Mouse (Mus musculus) megakaryocyte, embryonic 14.5 days (primary cell): ENCODE measurements around the gene Rsph10b. TPM values are rescaled to one million over a fixed set of nuclear protein-coding genes. Genes with fewer than 3 reads are reported as not detected.

Experiments
- H3K27me3 ChIP-seq: replicated peaks from 2 replicates; pipeline ENCODE3; 2012; ENCODE audit warnings: inconsistent platforms
- H3K36me3 ChIP-seq: replicated peaks from 2 replicates; pipeline ENCODE3; 2012; ENCODE audit warnings: low read length, inconsistent platforms, mixed read lengths
- H3K4me1 ChIP-seq: 2 replicates; pipeline ENCODE4 v1.6.1; 2012; ENCODE audit warnings: inconsistent platforms
- H3K4me3 ChIP-seq: replicated peaks from 2 replicates; pipeline ENCODE3; 2012; ENCODE audit warnings: moderate library complexity, mild to moderate bottlenecking, inconsistent platforms
- H3K9me3 ChIP-seq: 2 replicates; pipeline ENCODE4 v1.6.1; 2012; ENCODE audit warnings: inconsistent platforms
- FLI1 ChIP-seq: IDR thresholded peaks from 2 replicates; pipeline ENCODE4 v1.6.1; 2012; ENCODE audit warnings: low read length, inconsistent platforms, mixed read lengths
- GATA1 ChIP-seq: IDR thresholded peaks from 3 replicates; pipeline ENCODE4 v1.6.1; 2012; ENCODE audit warnings: mixed read lengths, low read length, inconsistent platforms, borderline replicate concordance
- polyA plus RNA-seq: library from polyadenylated mRNA; stranded (reverse); fragments of >175 nt; gene quantifications from 2 replicates; pipeline ENCODE4 v1.2.3, GENCODE M21; 2012; ENCODE audit warnings: low replicate concordance; ENCODE audit not compliant: insufficient read depth

The Rsph10b gene
- not detected in 2 replicates for polyA plus RNA-seq

DNA sequence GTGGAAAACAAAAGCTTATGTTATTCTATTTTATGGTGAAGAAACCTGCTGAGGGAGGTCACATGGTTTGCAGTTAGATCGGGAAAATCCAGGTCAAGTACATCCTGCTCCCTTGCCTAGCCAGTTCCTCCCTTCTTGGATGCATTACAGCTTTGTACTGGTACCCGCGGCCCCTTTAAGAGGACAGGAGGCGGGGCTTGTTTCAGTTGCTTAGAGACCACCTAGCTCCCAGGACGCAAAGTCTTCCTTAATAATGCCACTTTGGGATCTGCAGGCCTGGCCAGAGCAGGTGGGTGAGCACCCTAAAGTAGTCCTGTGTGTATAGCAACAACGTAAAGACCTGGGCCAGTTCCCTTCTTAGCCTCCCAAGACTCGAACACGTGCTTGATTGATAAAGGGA is at the start of gene Rsph10b:
Gene Rsph10b (plus strand): TSS at position 205 of the 400 bp plus-strand sequence.
- Histone ChIP-seq H3K36me3 (peaks cover 55% of the 10 kb centered on the region), H3K4me3 (no peak within 1 kb of the TSS), H3K9me3 (no peaks in the 10 kb centered on the region), H3K27me3 (no peaks in the 10 kb centered on the region), H3K4me1 (no peaks in the 10 kb centered on the region)
- no peak for TF ChIP-seq FLI1
- no peak for TF ChIP-seq GATA1

DNA sequence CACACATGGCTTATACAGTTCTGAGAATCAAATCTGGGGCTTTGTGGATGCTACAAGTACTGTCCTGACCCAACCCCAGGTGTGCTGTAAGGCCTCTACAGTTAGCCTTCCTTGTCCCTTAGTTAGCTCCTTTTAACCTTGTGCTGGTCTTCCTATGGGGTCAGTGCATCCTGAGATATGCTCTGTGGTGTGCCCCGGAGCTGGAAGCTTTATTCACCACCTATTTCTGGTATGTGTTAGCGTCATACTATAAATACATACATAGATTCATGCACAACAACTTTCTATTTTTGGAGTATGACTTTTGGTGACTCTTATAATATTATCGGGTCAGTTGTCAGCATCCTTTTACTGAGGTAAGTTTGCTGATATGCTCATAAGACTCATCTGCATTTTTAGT is 47.6 kb upstream of the Rsph10b start:
- Histone ChIP-seq H3K4me3 (no peak overlapping the region), H3K27me3 (no peaks in the 10 kb centered on the region), H3K4me1 (peaks cover 3% of the 10 kb centered on the region; the same call in 1 of the 2 replicates), H3K36me3 (peaks cover 100% of the 10 kb centered on the region), H3K9me3 (peaks cover 17% of the 10 kb centered on the region; the same call in 1 of the 2 replicates)
- TF ChIP-seq FLI1 = no peak
- no peak for TF ChIP-seq GATA1

DNA sequence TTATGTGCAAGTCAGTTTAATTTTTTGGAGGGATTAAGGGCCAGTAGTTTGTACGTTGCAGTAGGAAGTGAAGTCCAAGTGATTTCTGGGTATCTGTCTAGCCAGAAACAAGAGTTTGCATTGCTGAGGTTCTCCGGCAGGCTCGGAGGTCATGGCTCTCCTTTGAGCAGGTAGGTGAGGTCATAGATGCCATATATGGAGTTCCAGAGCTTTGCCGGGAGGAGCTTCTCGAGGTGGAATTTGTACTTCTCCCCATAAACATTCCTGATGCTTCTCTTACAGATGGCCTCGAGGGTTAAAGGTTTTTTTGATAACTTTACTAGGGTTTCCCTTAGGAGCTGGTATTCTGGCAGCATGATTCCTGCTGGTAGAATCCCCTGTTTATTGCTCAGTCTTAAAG is 42.1 kb upstream of the Rsph10b start:
- Histone ChIP-seq H3K36me3 (peaks cover 95% of the 10 kb centered on the region), H3K4me1 (peaks cover 22% of the 10 kb centered on the region), H3K27me3 (no peaks in the 10 kb centered on the region), H3K9me3 (peaks cover 4% of the 10 kb centered on the region; the same call in 1 of the 2 replicates), H3K4me3 (no peak overlapping the region)
- TF ChIP-seq GATA1 (no peak), FLI1 (no peak)

DNA sequence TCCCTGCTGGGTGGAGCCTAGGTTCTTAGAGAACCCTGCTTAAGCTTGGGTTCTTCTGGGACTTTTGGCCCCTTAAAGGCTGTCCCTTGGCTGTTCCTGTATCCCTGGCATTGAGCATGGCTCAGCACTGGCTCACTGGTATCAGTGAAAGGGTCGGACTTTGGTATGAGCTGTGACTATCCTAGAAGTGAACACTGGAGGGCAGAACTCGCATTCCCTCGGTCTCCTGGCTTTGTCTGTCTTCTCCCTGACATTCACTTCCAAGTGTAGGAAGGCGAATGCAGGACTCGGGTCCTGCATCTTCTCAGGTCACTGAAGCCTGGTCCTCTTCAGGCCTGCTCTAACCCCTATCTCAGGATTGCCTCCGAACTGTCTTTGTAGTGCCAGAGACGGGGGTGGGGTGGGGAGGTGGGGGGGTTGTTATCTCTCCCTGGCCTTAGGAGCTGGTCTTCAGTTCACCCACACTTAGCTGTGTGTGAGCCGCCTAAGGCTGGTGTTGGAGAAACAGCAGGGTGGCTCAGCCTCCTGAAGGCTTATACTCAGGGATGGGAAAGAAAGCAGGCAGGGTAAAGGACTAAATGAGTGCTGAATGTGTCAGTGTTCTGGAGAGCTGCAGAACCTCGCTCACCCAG is 40.5 kb upstream of the Rsph10b start:
- Histone ChIP-seq H3K4me1 (peaks cover 22% of the 10 kb centered on the region), H3K36me3 (peaks cover 95% of the 10 kb centered on the region)
- TF ChIP-seq GATA1 = no peak
- no peak for TF ChIP-seq FLI1

DNA sequence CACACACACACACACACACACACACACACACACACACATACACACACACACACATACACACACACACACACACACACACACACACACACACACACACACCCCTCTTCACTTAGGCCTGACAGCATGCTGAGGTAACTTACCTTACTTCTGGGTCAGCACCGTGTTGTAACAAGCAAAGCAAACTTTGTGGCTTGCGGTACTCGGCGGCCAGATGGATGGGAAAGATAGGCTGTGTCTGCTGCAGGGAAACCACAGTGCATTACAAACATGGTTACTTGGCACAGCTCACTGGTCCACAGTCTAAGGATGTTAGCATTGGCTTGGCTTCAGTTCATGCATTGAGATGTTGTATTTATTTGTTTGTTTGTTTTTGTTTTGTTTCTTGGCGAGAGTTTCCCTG is 39.4 kb upstream of the Rsph10b start:
- H3K36me3 ChIP-seq = peaks cover 95% of the 10 kb centered on the region
- TF ChIP-seq FLI1 (no peak), GATA1 (peak; percentile 77; the same call in 2 of the 3 replicates)
- no peaks in the 10 kb centered on the region for H3K9me3 ChIP-seq
- H3K4me3 ChIP-seq = peak overlapping the region; percentile 11
- H3K27me3 ChIP-seq = no peaks in the 10 kb centered on the region
- H3K4me1 ChIP-seq = peaks cover 22% of the 10 kb centered on the region

More for the DNA sequence above, 40.5 kb upstream of the Rsph10b start:
- Histone ChIP-seq H3K27me3 (no peaks in the 10 kb centered on the region), H3K4me3 (no peak overlapping the region), H3K9me3 (no peaks in the 10 kb centered on the region)

DNA sequence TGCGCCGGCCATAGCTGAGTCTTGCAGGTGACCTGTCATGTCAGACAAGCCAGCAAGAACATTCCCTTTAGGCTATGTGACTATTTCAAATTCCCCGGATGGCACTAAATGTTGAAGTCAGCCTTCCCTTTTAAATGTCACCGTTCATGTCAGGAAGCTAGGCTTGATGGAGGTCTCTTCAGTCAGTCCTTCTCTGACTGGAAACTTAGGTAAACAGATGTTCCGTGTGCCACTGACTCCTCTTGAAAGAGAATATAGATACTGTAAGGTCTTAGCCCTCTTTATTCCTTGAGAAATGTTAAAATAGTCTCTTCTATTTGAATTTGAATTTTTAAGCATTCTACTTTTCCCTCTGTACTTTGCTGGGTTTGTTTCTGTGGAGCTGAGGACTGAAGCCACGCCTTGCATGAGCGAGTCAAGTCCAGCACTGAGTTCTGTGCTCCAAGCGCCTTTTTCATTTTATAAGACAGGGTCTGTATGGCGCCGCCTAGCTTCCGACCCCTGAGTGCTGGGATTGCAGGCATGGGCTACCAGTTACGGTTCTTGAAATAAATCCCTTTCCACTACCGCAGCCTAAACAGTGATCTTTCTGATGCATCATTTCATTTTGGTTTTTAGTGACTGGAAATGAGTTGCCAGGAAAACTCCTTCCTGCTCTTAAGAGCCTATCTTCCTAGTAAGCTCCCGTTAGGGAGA is 35.1 kb upstream of the Rsph10b start, which contains the start of gene Ankrd61:
Gene Ankrd61 (minus strand): TSS at position 51 of the 696 bp plus-strand sequence.
- H3K27me3 ChIP-seq = no peaks in the 10 kb centered on the region
- TF ChIP-seq FLI1 = no peak
- no peak for TF ChIP-seq GATA1
- peaks cover 10% of the 10 kb centered on the region for H3K4me1 ChIP-seq
- H3K36me3 ChIP-seq = peaks cover 95% of the 10 kb centered on the region
- H3K4me3 ChIP-seq = no peak within 1 kb of the TSS
- no peaks in the 10 kb centered on the region for H3K9me3 ChIP-seq

DNA sequence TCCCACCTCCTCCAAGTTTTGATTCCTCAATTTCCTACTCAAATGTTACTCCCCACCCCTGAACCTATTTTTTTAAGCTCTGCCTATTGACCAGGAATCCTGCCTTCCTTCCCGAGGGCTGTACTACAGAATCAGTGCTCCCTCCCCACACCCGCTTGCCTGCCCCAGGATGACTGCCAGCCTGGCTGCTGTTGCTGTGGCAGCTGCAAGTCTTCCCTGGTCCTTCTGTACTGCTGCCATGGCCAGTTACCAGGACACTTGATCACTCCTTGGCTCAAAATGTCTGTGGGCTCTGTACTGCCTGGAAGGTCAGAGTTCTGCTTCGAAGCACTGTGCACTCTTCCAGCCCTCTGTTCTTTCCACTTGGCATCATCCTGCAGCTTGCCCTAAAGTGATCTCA is 30.7 kb upstream of the Rsph10b start:
- TF ChIP-seq GATA1 (no peak), FLI1 (no peak)
- H3K27me3 ChIP-seq = no peaks in the 10 kb centered on the region
- H3K4me3 ChIP-seq = no peak overlapping the region
- no peaks in the 10 kb centered on the region for H3K9me3 ChIP-seq
- H3K4me1 ChIP-seq = peaks cover 21% of the 10 kb centered on the region
- H3K36me3 ChIP-seq = peaks cover 99% of the 10 kb centered on the region

DNA sequence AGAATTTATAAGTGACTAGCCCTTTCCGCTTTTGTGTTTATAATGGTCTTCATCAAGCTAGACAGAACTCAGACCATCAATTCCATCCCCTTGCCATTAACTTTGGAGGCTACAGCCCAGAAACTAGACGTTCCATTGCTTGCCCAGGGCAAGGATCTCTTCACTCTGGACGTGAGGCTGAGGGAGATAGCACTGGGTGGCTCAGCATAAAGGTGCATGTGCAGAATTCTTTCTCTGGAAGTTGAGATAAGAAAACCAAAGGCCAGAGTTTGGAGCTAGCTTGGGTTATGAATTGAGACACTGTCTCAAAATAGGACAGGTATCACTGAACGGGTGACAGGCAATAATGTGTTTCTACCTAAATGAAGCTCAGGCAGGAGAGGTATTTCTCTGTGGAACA is 29.0 kb upstream of the Rsph10b start:
- peaks cover 35% of the 10 kb centered on the region for H3K4me1 ChIP-seq
- H3K9me3 ChIP-seq = no peaks in the 10 kb centered on the region
- no peaks in the 10 kb centered on the region for H3K27me3 ChIP-seq
- no peak overlapping the region for H3K4me3 ChIP-seq
- H3K36me3 ChIP-seq = peaks cover 93% of the 10 kb centered on the region
- TF ChIP-seq GATA1 = no peak
- TF ChIP-seq FLI1 = no peak

DNA sequence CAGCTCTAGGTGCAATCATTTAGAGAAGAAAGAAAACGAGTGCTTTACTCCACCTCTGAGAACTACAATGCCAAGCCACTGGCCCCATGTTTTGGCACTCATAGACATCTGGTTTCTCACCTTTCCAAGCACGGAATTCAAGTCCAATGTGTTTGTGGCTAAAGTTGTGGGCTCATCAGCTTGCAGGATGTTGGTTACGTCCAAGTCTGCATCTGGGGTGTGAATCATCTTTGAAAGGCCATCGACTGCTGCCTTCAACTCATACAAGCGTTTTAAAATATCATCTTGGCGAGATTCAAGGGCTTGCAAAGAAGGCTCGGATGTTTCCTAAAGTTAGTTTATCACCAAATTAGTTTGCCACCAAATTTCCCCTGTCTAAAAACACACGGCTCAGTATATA is 26.4 kb upstream of the Rsph10b start:
- Histone ChIP-seq H3K4me3 (no peak overlapping the region), H3K4me1 (peaks cover 45% of the 10 kb centered on the region), H3K36me3 (peaks cover 67% of the 10 kb centered on the region), H3K9me3 (no peaks in the 10 kb centered on the region), H3K27me3 (no peaks in the 10 kb centered on the region)
- TF ChIP-seq FLI1 (no peak), GATA1 (no peak)

DNA sequence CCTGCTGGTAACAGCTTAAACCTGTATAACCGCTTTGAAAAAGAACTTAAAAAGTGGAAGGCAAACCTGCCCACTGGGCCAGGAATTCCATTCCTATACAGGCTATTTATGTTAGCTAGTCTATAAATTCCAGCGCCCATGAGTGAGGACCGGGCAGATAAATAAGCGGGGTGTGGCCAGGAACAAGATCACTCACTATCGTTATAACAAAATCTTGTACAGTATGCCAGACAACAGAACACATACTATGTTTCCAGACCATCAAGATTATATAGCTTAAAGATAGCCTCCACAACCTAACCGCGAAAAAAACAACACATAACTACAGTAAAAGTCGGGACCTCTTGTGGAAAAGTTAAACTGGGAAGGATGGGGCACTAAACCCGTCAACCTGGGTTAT is 23.9 kb upstream of the Rsph10b start:
- peaks cover 56% of the 10 kb centered on the region for H3K36me3 ChIP-seq

More for the DNA sequence above, 23.9 kb upstream of the Rsph10b start:
- Histone ChIP-seq H3K9me3 (no peaks in the 10 kb centered on the region), H3K27me3 (no peaks in the 10 kb centered on the region), H3K4me3 (peak overlapping the region; percentile 100), H3K4me1 (peaks cover 43% of the 10 kb centered on the region)
- TF ChIP-seq FLI1 = no peak
- TF ChIP-seq GATA1 = no peak
